Mouse (Mus musculus) lung, embryonic 14.5 days (tissue): ENCODE measurements around the gene Ccdc182. TPM values are rescaled to one million over a fixed set of nuclear protein-coding genes. Genes with fewer than 3 reads are reported as not detected.

Source experiments
- ATAC-seq: fragments of 200-750 bp; cut with Nextera tagmentation; 2 replicates; pipeline ENCODE4 v1.8.0; 2017; ENCODE audit warnings: mild to moderate bottlenecking, moderate TSS enrichment, moderate library complexity; ENCODE audit not compliant: insufficient read depth
- DNase-seq: peaks from one replicate; pipeline ENCODE4 v3.0.0-alpha.2; 2015
- H3K27ac ChIP-seq: fragments of 300-500 bp; sonication (generic); 2 replicates; pipeline ENCODE4 v1.5.1; 2014; ENCODE audit warnings: low read depth, mild to moderate bottlenecking, moderate library complexity
- H3K27me3 ChIP-seq: fragments of 300-500 bp; sonication (generic); 2 replicates; pipeline ENCODE4 v1.6.1; 2014; ENCODE audit warnings: low read length, control low read depth; ENCODE audit not compliant: insufficient read depth
- H3K36me3 ChIP-seq: fragments of 300-500 bp; sonication (generic); 2 replicates; pipeline ENCODE4 v1.6.1; 2014; ENCODE audit warnings: control low read depth; ENCODE audit not compliant: insufficient read depth
- H3K4me1 ChIP-seq: fragments of 300-500 bp; sonication (generic); 2 replicates; pipeline ENCODE4 v1.6.1; 2014; ENCODE audit warnings: antibody characterized with exemption, control low read depth; ENCODE audit not compliant: insufficient read depth
- H3K4me2 ChIP-seq: fragments of 300-500 bp; sonication (generic); 2 replicates; pipeline ENCODE4 v1.6.1; 2014; ENCODE audit warnings: mild to moderate bottlenecking
- H3K4me3 ChIP-seq: fragments of 300-500 bp; sonication (generic); 2 replicates; pipeline ENCODE4 v1.5.1; 2014; ENCODE audit warnings: low read depth, low read length
- H3K9ac ChIP-seq: fragments of 300-500 bp; sonication (generic); 2 replicates; pipeline ENCODE4 v1.6.1; 2014
- H3K9me3 ChIP-seq: fragments of 300-500 bp; sonication (generic); 2 replicates; pipeline ENCODE4 v1.6.1; 2016; ENCODE audit warnings: low read depth, low read length, control low read depth
- CTCF ChIP-seq: IDR thresholded peaks from 2 replicates; pipeline ENCODE4 v1.5.1; 2016; ENCODE audit warnings: antibody characterized with exemption, low read depth
- WGBS: fragments of 180-500 bp; shearing (Covaris S2); extraction: QIAGEN DNeasy Blood & Tissue Kit; methylation state at CpG from one replicate; pipeline ENCODE4 v1.1.7; 2014; 5-methylcytosine and 5-hydroxymethylcytosine counted together
- polyA plus RNA-seq: library from polyadenylated mRNA; unstranded; fragments of >200 nt; fragmentation: Nextera tagmentation; extraction: Ambion mirVana; gene quantifications from 2 replicates; pipeline ENCODE4 v1.2.1, GENCODE M21; 2014

Gene Ccdc182
- polyA plus RNA-seq, 1 experiment from 2014 or later: not detected

DNA sequence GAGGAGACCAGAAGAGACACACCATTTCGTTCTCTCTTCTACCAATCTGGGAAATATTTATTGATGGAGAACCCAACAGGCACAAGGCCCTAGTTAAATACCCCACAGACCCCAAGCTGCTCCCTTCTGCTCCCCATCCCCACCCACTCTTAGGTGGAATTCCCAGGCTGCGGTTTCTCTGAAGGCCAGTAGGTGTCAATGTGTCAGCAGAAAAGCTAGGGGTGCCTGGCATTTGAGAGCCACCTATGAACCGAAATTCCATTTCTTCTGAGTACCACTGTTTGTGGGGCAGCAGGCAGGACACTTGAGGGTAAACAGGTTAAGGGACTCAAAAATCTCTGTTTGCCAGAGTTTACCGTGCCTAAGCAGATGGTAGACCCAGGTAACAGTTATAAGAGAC, 2.2 kb upstream of the Ccdc182 start:
- WGBS: 44% methylated on average over 4 of the region's 4 CpGs
- ATAC-seq (no peak), DNase-seq (peak; percentile 65)
- H3K27me3 ChIP-seq: peaks cover 19% of the 10 kb centered on the region; the same call in 1 of the 2 replicates
- no peak overlapping the region for H3K4me3 ChIP-seq
- no peaks in the 10 kb centered on the region for H3K9me3 ChIP-seq
- H3K27ac ChIP-seq: no peak overlapping the region
- no peaks in the 10 kb centered on the region for H3K4me1 ChIP-seq
- H3K9ac ChIP-seq: no peak overlapping the region
- no peak overlapping the region for H3K4me2 ChIP-seq
- TF ChIP-seq CTCF: peak; percentile 81
- H3K36me3 ChIP-seq: no peaks in the 10 kb centered on the region

DNA sequence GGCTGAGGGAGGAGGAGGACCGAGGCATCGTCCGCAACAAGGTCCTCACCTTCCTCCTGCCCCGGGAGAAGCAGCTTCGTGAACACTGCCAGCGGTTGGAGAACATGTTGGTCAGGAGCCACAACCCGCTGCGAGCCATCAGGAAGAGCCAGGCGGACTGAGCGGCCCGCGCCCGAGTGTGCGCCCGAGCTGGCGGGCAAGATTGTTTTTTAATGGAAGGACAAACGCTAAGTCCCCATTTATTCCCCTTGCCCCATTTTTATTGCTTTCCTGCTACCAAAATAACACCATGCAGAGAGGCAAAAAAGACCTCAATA, 494 bp downstream of the Ccdc182 start:
- H3K27ac ChIP-seq: no peak overlapping the region

DNA sequence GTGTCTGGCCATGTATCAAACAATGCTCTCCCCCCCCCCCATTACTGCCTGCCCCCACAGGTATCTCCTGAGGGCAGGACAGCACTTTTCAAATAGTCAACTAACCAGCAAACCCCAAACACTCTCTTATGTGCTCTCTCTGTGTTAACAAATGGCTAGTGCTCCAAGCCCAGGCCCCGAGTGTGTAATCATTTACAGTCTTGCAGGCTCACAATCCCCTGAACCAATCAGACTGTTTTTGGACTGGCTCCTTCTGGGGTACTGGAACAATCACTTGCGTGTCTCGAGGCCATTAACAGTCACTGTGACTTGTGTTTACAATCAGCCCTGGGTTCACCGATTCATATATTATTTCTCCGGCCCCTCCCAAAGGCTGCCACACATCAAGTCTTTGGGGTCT, 1.4 kb downstream of the Ccdc182 start:
- no peaks in the 10 kb centered on the region for H3K4me1 ChIP-seq
- no peak for TF ChIP-seq CTCF
- H3K27me3 ChIP-seq: peaks cover 19% of the 10 kb centered on the region; the same call in 1 of the 2 replicates
- no peak overlapping the region for H3K9ac ChIP-seq
- WGBS: 48% methylated on average over 5 of the region's 5 CpGs
- H3K27ac ChIP-seq: no peak overlapping the region
- no peak for DNase-seq
- H3K4me2 ChIP-seq: no peak overlapping the region
- H3K4me3 ChIP-seq: no peak overlapping the region
- no peaks in the 10 kb centered on the region for H3K9me3 ChIP-seq
- no peaks in the 10 kb centered on the region for H3K36me3 ChIP-seq
- ATAC-seq: no peak

More for the DNA sequence above, 494 bp downstream of the Ccdc182 start:
- ATAC-seq (no peak), DNase-seq (no peak)
- no peaks in the 10 kb centered on the region for H3K4me1 ChIP-seq
- peak overlapping the region; percentile 22 for H3K4me3 ChIP-seq
- H3K4me2 ChIP-seq: peak overlapping the region; percentile 54
- TF ChIP-seq CTCF: no peak
- H3K9ac ChIP-seq: 0 out of 2 replicates have a peak overlapping the region, but pooled peaks have one; percentile 13
- H3K9me3 ChIP-seq: no peaks in the 10 kb centered on the region
- H3K27me3 ChIP-seq: peaks cover 19% of the 10 kb centered on the region; the same call in 1 of the 2 replicates
- WGBS: 24% methylated on average over 17 of the region's 17 CpGs
- H3K36me3 ChIP-seq: no peaks in the 10 kb centered on the region

DNA sequence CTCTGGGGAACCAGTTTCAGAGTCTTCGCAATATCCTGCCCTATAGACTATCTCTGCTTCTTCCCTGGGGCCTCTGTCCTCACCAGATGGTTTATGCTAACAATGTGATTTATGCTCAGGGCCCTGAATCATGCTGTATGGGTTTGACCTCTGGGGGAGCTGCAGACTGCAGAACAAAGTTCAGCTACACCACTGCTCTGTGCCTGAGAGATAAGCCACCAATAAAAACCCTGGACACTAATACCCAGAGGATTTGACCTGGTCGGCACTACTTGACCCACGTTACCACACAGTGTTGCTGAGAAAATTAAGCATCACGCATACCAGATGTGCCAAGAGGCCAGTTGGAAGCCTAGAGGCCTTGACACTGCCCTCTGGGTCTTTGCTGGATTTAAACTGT, 3.7 kb downstream of the Ccdc182 start:
- H3K9me3 ChIP-seq: no peaks in the 10 kb centered on the region
- no peak overlapping the region for H3K4me2 ChIP-seq
- H3K9ac ChIP-seq: no peak overlapping the region
- WGBS: 59% methylated on average over 4 of the region's 4 CpGs
- ATAC-seq (peak; percentile 40; the same call in 1 of the 2 replicates), DNase-seq (peak; percentile 70)
- no peaks in the 10 kb centered on the region for H3K4me1 ChIP-seq
- no peaks in the 10 kb centered on the region for H3K36me3 ChIP-seq
- H3K27me3 ChIP-seq: peaks cover 19% of the 10 kb centered on the region; the same call in 1 of the 2 replicates
- H3K27ac ChIP-seq: no peak overlapping the region
- TF ChIP-seq CTCF: peak; percentile 54
- no peak overlapping the region for H3K4me3 ChIP-seq

DNA sequence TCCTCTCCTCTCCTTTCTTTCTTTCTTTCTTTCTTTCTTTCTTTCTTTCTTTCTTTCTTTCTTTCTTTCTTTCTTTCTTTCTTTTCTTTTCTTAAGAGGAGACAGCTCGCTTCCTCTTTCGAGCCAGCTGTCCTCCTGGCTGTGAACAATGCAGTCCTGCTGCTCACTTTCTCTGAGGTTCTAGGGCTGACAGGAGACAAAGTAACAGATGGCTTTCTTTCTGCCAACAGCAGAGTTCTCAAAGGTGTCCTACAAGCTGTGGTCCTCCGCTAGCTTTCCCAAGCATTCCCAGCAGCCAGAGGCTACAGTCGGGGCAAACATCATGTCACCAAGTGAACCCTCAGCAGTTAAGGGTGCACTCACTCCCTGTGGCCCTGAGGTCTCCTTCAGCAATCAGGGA, 5.5 kb downstream of the Ccdc182 start:
- DNase-seq (no peak), ATAC-seq (no peak)
- H3K9me3 ChIP-seq: no peaks in the 10 kb centered on the region
- H3K4me1 ChIP-seq: no peaks in the 10 kb centered on the region
- H3K27me3 ChIP-seq: peaks cover 6% of the 10 kb centered on the region; the same call in 1 of the 2 replicates
- H3K4me3 ChIP-seq: no peak overlapping the region
- H3K9ac ChIP-seq: no peak overlapping the region
- H3K4me2 ChIP-seq: no peak overlapping the region
- H3K27ac ChIP-seq: no peak overlapping the region
- no peak for TF ChIP-seq CTCF
- WGBS: 54% methylated on average over 4 of the region's 4 CpGs
- no peaks in the 10 kb centered on the region for H3K36me3 ChIP-seq

DNA sequence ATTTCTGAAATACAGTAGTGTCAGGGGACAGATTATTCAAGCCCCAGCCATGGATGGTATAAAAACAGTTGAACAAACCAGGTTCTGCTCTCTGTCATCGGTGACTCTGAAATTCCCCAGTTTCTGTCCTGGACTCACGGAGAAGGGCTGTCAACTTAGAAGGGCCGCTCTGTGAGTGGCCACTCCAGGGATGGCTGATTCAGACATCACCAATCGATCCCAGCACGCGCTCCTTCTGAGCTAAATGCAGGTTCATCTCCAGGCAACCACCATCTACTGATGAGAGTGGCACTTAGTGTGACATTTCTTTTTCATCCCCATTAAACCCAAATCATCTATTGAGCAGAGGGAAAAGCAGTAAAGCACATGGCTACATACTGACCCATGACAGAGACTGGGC, 7.8 kb downstream of the Ccdc182 start:
- WGBS: 49% methylated on average over 6 of the region's 6 CpGs

DNA sequence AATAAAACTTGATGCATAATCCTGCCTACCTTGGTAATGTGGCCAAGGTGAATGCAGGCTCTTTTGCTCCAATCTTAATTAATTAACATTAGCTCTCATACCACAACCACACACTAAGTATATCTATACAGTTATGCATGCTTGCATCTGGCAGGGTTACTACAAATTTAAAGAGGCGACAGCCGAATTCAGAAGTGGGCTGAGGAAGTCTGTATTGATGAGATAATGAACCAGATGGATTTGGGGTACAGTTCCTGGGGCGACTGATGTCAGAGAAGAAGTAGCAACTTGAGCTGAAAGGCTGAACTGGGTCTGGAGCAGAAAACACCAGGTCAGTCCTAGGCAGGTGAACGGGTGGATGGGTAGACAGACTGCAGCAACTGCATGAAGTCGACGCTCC, 11.9 kb downstream of the Ccdc182 start:
- Histone ChIP-seq H3K4me3 (no peak overlapping the region), H3K9me3 (no peaks in the 10 kb centered on the region), H3K27ac (no peak overlapping the region), H3K4me2 (no peak overlapping the region), H3K27me3 (no peaks in the 10 kb centered on the region), H3K9ac (no peak overlapping the region), H3K36me3 (no peaks in the 10 kb centered on the region), H3K4me1 (no peaks in the 10 kb centered on the region)
- 86% methylated on average over 6 of the region's 6 CpGs for WGBS
- TF ChIP-seq CTCF: no peak
- DNase-seq (no peak), ATAC-seq (no peak)

More for the DNA sequence above, 7.8 kb downstream of the Ccdc182 start:
- no peaks in the 10 kb centered on the region for H3K27me3 ChIP-seq
- H3K36me3 ChIP-seq: no peaks in the 10 kb centered on the region
- H3K9ac ChIP-seq: no peak overlapping the region
- H3K27ac ChIP-seq: no peak overlapping the region
- DNase-seq (peak; percentile 66), ATAC-seq (no peak)
- H3K9me3 ChIP-seq: no peaks in the 10 kb centered on the region
- H3K4me1 ChIP-seq: no peaks in the 10 kb centered on the region
- H3K4me2 ChIP-seq: peak overlapping the region; percentile 23; the same call in 1 of the 2 replicates
- H3K4me3 ChIP-seq: no peak overlapping the region
- no peak for TF ChIP-seq CTCF
